Mouse (Mus musculus) testis, adult 2 months (tissue): ENCODE measurements around the gene Atp2b2.

Experiments
- CTCF ChIP-seq: fragments of 200-500 bp; IDR thresholded peaks from 2 replicates; pipeline ENCODE4 v1.5.1; 2012; ENCODE audit warnings: low read depth, mild to moderate bottlenecking, inconsistent platforms, low read length, moderate library complexity; ENCODE audit not compliant: control insufficient read depth, insufficient read depth, insufficient replicate concordance
- POLR2A ChIP-seq: fragments of 200-500 bp; IDR thresholded peaks from 2 replicates; pipeline ENCODE4 v1.6.1; 2012; ENCODE audit warnings: low read depth, mild to moderate bottlenecking, inconsistent platforms, low read length, moderate library complexity; ENCODE audit not compliant: control insufficient read depth

GRCm38 (mm10) chr6:114000928-114001327, 41.5 kb downstream of the Atp2b2 start:
- no peak for TF ChIP-seq CTCF
- no peak for TF ChIP-seq POLR2A
